Mouse (Mus musculus): ENCODE results near the gene Plekhs1. TPM values are rescaled to one million over a fixed set of nuclear protein-coding genes. Genes with fewer than 3 reads are reported as not detected.
A peak's percentile ranks its signal among the peaks of the same experiment; 100 is the strongest.
"Not testable (repeated sequence)": the region's sequence is repeated elsewhere in the genome, so short reads cannot be mapped to it uniquely, and the experiment has no call there.

Plekhs1 gene
- total RNA-seq, 2 experiments from 2014 or later: 0.17 to 0.18 TPM

DNA sequence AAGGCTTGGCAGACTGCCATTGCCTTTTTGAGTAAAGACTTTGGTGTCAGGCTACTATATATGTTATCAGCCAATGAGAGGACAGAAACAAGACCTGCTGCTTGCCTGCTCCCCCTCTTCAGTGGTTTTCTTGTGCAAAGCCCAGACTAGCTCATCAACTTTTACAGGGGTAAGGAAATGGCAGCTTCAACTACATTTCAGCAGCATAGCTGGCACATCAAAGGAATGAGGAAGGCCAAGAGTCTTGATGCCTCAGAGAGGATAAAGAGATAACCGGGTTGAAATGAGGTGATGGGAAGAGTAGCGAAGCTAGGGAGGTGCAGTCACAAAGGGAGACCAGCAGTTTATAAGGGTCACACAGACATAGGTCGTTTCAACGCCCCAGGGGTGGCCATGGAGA lies 3.9 kb upstream of the Plekhs1 start:
- no peak for DNase-seq (ENCODE audit: low spot score in 2 of 2)

DNA sequence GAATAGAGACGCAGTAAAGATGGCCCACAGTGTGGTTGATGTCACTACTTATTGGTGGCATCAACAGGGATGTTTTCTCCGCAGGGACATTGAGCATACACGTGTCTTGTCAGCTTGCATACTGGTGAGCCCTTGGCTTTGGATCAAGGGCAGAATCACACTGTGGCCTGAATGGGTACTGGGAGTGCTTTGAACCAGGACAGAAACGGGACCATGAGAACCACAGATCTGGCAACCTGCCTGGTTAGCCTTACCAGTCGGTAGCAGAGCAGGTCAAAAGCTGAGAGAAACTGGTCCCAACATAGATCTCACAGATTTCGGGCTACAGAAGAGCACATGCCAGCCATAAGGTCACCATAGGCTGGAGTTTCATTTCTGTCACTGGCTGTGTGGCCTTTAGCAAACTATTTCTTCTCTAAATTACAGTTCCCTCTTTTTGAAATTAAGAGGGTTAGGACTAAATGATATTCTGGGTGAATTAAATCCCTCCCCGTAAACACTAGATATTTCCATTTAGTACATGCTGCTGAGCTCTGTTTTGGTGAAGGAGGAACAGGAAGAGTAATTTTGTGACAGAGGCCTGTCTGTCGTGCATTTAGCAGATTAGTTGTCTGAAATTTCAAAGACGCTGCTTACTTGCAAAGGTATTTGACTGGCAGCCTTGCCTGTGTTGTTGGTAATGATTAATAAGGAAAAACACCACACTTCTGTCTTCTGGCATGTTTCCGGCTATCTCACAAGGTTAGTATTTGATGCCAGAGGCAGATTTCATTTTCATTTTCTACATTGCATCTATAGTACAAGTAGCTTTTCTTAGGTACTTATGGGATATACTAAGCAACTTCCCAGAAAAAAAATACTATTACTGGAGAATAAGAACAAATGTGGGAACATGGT lies 2.0 kb upstream of the Plekhs1 start:
- no peak for DNase-seq (ENCODE audit: low spot score in 2 of 2)

DNA sequence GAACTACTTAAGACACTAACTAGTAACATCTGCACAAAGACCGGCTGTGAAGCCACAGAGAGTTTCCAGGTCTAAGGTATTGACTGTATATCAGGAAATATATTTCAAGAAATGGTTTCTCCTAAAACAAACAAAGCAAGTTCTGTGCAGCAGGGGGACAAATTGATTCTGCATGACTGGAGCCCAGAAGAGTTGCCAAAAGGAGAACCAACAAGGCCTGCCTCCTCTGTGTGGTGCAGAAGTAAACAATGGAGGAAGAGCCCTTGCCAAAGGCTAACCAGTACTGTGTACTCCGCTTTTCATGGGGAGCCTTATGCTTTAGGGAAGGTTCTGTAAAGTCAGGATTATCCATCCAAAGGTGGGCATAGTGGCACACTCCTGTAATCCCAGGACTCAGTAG lies 1.2 kb upstream of the Plekhs1 start:
- DNase-seq (ENCODE audit: low spot score in 2 of 2): no peak

DNA sequence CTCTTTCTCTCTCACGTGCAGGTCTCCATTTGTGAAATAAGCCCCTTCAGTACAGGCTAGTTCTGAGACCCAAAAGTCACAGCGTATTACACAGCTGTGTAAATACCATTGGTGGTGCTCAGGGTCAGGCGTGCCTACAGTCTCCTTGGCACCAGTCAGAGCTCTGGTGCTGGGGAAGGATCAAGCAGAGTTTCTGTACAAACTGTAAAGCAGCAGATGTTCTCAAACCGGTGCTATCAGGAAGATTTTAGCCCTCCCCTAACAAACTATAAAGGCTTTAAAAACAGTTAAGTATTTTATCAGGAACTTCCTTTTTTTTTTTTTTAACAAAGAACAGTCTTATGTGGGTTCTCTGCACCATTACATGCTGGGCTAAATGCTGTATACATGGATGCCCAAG lies 1.3 kb downstream of the Plekhs1 start:
- no peak for DNase-seq (ENCODE audit: low spot score in 2 of 2)

DNA sequence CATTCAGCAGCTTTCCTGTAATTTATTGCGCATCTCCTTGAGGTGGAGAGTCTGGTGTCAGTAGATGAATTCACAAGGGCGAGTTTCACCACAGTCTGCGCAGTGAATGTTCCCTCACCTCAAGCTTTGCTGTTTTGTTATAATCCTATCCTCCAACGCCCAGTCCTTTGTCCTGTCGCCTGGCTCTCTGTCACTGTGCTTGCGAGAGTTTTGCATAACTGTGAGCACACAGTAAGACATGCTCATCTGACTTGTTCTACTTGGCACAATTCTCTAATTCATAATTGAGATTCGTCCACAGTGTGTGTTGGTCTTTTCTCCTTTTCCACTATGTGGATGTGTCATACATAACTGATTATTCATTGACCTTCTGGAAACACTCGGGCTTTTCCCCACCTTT lies 5.0 kb downstream of the Plekhs1 start:
- DNase-seq (ENCODE audit: low spot score in 2 of 2): no peak

DNA sequence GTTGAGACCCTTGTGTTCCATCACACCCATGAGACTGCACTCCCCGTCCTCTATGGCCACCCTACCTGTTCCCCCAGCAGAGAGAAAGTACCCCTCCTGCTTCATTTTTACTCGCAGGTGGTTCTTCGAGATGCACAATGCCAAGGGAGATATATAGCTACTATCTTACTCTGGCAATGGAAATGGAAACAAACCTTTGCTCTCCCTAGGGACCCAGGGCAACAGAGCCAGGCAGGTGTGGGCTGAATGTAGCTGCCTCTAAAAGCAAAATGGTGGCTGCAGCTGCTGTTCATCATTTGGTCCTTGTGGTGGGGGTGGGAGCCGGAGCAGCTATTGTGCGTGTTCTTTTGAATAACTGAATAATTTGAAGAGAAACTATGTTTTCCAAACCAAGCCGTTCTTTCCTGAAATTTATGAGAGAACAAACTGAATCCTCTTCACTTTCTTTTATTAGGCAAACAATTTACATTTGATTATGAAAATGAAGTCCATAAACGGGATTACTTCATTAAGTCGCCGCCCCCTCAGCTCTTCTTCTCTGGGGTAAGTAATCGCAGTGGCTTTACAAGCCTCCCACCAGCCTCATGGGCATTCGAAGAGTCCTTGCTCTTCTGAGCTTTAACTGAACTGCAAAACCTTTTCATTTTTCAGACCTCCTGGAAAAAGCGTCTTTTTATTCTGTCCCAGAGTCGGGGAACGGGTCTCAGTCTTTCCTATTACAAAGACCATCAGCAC lies 9.0 kb downstream of the Plekhs1 start:
- DNase-seq (ENCODE audit: low spot score in 2 of 2): peak in 1 of 2 experiments; percentile 60

DNA sequence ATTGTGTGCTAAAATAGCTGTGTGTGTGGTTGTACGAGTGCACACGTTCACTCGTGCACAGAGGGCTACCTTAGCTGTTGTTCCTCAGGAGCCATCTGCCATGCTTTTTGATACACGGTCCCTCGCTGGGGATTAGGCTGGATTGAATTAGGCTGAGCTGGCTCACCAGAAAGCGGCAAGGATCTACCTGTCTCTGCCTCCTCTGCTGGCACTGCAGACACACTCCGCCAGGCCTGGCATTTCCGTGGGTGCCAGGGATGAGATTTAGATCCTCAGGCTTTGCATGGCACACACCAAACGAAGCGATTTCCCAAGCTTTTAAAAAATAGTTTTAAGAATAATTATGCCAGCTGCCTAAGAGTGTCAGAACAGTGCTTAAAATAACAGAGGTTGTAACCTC lies 10.5 kb downstream of the Plekhs1 start:
- DNase-seq (ENCODE audit: low spot score in 2 of 2): no peak

DNA sequence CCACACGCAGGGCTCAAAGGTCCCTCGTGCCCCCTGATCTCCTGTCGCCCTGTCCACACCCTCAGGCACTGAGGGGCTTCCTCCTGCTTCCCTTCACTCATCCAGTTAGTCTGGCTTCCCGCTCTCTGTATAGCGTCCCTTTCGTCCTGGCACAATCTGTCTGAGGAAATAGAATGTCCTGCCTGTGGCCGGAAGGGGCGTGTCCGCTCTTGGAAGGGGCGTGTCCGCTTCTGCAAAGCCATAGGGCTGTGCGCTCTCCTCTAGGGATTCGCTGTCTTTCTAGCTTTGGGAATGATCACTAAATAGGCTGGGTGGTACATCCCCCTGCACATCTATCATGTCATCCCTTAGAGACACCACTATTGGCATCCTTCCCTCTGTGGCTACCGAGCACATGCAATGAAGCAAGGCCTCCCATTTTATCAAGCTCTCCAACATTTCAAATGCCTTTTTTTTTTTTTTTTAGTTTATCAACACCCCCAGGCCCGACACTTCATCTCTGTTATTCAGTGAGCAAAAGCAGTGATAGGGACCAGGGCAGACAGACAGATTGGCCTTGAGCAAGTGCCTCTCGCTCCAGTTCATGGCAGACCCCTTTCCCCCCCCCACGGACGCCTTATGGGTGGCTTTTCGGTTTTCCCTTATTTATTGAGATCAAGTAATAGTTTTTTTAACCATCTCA lies 13.6 kb downstream of the Plekhs1 start:
- no peak for DNase-seq (ENCODE audit: low spot score in 2 of 2)

DNA sequence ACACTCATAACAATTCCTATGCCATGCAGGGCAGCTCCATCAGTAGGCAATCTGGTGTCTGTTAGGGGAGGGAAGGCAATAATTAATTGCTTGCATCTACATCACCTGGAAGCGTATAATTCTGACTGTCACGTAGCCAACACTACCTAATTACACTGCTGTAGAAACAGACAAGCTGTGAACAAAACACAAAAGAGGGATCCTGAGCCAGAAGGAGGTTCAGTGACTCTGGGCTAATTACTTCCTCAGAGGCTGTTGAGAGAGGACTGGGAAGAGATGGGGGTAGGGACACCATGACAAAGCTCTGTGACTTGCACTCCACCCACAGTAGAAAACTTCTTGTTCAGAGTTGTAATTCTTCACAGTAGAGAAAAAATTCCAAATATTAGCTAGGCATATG lies 15.1 kb downstream of the Plekhs1 start:
- DNase-seq (ENCODE audit: low spot score in 2 of 2): no peak

DNA sequence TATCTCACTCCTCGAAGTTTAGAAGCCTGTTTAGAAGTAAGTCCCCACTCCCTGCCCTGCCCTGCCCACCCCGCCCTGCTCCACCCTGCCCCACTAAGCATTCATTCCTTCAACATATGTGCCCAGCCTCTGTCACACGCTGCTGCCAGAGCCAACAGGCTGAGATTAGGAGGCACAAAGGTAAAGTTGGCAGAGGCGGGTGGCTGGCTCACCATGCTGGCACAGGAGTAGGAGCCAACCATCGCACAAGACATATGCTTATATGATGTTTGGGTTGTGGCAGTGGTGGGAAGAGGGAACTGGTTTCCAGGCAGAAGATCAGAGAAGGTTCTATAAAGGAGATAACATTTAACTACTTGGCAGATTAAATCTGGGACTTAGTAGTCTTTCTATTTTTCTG lies 15.8 kb downstream of the Plekhs1 start:
- no peak for DNase-seq (ENCODE audit: low spot score in 2 of 2)

DNA sequence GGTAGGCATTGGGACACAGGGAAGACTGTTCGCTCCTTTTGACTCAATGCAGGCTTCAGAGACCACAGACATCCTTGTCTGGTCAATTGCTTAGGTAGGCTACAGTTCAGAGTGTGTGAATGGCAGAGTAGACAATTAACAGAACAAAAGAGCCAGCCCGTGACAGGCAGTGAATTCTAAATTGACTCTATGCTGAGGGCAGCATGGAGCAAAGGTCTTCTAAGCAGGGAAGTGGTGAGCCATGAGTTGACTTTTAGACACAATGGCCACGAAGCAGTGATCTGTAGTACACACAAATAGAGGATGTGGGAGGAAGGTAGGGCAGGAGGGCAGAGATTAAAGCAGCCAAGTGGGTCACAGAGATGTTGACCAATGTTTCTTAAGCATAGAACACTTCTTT lies 16.4 kb downstream of the Plekhs1 start:
- DNase-seq (ENCODE audit: low spot score in 2 of 2): no peak

DNA sequence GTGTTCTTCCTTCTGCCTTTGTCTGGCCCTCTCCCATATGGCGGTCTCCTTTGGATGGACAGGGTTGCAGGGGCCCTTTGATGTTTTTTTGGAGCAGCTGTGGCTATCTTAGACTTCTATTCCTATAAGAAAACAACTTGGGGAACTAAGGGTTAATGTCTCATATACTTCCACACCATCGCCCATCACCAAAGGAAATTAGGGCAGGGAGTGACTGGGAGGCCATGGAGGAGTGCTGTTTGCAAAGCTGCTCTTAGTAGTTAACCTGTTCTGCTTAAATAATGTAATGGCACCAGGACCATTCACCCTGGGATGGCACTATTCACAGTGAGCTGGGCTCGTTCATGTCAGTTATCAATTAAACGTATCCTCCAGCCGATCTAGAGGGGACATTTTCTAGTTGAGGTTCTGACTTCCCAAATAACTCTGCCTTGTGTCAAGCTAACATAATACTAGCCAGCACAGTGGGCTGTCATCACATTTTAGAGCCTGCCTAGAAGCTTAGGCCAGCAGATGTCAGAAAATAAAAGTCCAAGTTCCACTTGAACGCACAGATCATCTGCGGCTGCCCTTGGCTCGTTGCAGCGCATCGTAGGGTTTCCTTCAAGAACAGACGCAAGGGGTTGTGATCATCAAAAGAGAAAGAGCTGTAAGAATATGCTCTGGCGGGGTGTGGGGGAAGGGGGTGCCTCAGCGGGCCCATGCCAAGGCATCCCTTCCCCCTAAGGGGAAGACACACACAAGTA lies 23.4 kb downstream of the Plekhs1 start:
- no peak for DNase-seq (ENCODE audit: low spot score in 2 of 2)

DNA sequence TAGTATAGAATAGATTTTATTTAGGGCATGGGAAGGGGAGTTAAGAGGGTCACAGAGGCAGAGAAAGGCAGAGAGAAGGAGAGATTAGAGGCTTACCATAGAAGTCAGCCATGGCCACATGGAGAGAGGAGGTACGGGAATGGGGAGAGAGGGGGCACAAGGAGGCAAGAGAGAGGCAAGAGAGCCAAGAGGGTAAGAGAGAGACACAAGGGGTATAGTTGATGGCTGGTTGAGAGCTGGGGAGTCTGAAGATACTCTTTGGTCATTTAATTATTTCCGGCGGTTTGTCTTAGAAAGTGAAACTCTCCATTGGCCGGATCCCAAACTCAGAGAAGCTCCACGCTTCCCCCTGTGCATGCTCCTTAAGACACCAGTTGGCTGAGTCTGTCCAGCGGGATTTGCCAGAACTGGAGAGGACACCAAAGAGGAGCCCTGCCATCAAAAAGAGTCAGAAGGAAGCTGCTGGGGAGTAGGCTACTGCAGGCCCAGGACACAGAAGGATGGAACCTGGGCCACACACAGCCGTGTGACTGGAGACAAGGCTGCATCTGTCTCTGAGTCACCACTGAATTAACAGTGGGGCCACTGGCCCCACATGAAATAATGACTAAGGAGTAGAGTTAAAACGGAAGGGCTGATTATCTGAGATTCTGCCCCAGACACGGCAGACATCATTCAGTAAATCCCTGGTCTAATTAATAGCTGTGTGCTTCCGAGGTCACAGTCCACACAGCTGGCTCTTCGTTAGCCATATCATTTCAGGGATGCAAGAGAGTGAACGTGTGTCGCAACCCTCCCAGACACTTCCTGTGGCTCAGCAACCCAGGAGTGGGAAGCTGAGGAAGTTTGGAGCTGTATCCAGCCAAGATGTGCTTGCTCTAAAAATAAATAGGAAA lies 24.2 kb downstream of the Plekhs1 start:
- no peak for DNase-seq (ENCODE audit: low spot score in 2 of 2)

DNA sequence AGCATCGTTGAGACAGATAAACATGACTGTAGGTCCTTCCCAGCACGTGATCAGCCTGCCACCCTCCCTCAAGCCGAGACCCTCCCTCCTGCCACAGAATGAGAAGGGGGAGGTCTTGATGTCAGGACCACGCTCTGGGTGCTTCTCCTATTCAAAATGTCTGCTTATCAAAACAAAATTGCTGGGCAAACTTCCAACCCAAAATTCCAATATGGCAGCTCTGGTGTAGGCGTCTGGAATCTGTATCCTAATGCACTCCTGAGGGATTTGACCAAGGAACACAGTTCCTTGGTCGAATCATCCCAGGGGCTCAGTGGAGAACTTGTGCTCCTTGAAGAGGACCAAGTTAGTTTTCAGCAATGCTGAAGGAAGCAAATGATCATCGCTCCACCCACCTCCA lies 25.5 kb downstream of the Plekhs1 start:
- DNase-seq (ENCODE audit: low spot score in 2 of 2): no peak

DNA sequence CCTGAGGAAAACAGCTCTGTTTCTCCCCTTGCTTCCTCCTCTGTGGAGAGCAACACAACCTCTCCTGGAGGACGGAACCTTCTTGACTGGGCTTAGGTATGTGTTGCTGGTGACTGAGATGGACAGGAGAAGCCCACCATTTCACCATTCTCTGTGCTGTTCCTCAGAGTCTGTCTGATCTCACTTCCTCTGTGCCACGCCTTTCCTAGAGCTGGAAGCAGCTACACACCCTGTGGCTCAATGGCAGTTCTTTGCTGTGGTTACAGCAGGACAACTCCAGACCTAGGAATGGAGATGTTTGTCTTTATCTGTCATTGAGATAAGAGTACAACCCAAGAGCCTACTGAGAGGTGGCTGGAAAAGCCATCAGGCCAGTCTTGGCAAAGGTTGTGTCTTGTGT lies 25.9 kb downstream of the Plekhs1 start:
- DNase-seq (ENCODE audit: low spot score in 2 of 2): no peak

DNA sequence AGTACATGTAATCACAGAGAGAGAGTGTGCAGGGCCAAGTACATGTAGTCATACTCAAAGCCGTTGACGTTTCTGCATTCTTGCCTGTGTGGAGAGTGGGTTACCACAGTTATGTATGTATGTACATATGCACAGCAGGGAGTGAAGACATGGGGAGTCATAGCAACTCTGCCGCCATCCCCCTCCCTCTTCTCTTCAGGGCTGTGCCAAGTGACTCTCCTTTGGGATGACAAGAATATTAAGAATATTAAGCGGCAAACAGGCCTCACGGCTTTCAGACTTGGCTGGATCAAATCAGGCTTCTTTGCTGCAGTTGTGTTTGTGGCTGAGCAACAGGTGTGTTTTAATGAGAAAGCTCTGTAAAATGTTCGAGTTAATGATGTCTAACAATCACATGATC lies 28.2 kb downstream of the Plekhs1 start:
- no peak for DNase-seq (ENCODE audit: low spot score in 2 of 2)

DNA sequence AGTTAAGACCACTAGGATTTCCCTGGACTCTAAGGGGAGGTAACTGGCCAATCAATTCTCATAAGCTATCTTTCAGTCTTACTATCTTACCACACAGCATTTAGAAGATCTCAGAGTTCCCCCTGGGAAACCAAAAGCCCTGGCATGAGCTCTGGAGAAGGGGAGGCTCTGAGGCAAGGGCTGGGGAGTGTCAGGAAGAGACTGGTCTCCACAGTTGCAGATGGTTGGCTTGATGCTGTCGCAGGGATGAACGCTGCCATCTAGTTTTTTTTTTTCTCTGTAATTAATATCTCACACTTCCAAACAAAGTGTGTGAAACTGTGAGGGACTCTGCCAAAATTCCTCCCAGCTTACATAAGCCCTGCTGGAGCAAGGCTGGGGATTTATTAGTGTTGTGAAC lies 32.7 kb downstream of the Plekhs1 start:
- not testable (repeated sequence) for DNase-seq (ENCODE audit: low spot score in 2 of 2)

DNA sequence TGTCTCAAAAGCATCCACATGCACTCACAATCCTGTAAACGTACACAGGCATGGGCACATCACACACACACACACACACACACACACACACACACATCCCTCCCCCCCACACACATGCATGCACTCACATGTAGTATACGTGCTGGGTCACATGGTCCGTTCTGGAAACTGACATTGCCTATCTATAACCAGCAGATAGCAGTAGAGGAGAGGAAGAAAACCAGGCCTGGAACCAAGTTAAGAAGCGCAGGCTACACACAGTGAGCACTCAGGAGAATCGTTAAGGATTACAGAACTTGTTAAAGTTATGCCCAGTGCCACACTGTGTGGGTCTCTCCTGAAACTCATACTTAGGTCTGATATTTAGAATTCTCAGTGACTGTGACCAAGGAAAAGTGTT lies 41.6 kb downstream of the Plekhs1 start:
- not testable (repeated sequence) for DNase-seq (ENCODE audit: low spot score in 2 of 2)

DNA sequence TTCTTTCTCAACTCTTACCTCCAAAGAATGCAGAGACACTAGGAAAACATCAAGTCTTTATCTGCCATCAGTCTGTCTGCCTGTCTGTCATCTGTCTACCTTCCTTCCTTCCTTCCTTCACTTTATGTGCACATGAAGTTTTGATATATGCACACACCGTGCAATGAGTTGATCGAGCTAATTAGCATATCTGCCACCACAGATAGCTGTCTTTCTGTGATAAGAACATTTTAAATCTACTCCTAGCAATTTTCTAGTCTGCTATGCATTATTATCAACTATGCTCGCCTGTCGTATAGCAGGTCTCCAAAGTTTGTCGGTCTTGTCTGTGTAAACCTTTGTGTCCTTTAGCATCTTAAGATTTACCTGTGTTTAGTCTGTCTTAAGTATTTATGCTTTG lies 42.1 kb downstream of the Plekhs1 start:
- not testable (repeated sequence) for DNase-seq (ENCODE audit: low spot score in 2 of 2)

DNA sequence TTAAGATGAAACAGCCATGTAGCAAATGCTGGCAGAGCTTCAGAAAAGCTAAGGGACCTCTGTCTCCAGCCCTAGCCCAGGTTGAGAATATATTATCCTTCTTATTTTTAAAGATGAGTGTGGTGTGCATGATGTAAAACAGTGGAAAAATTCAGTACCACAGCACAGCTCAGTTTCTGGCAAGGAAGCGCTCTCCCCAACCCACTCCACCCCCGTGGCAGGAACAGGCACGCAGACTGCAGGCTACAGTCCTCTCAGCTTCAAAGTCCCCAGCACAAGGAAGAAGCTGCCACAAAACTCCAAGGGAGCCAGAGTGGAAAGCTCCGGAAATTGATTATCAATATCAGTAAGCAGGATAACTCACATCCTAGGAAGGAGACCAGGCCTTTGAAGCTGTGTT lies 49.8 kb downstream of the Plekhs1 start:
- DNase-seq (ENCODE audit: low spot score in 2 of 2): not testable (repeated sequence)
